Mouse (Mus musculus): ENCODE results near the gene Fpr2. TPM values are rescaled to one million over a fixed set of nuclear protein-coding genes. Genes with fewer than 3 reads are reported as not detected.
A peak's percentile ranks its signal among the peaks of the same experiment; 100 is the strongest.
"Not testable (repeated sequence)": the region's sequence is repeated elsewhere in the genome, so short reads cannot be mapped to it uniquely, and the experiment has no call there.

Gene Fpr2
- 0.32 and 0.61 TPM in 2 replicates for polyA plus RNA-seq (2015; fragmentation: Nextera tagmentation; extraction: Ambion mirVana)

DNA sequence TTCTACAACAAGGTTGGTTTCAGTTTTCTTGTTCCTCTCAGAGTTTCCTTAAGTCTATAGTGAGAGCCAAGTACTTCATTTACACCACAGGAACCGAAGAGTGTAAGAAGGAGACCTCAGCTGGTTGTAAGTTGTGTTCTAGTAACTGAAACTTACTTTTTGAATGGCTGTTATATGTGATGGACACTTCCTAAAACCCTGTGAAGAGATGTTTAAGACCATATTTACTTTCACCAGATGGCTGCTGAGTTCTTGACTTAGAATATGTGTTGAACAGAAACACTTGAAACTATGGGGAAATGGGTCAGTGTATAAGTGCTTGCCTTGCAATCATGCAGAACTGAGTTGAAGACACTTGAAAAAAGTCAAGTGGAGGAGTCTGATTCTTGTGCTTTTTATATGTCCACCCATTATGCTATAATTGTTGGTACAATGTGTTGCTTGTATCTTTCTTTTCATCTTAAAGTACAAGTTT is at the start of gene Fpr2, which contains the start of gene Fpr3:
TSS of gene Fpr2 (plus strand) at position 51 of the 475 bp plus-strand sequence.
TSS of gene Fpr3 (plus strand) at position 79 of the 475 bp plus-strand sequence.
- Histone ChIP-seq H3K27me3 (replicated peaks; ENCODE audit: control insufficient read depth, insufficient read depth, low read length) (no peaks in the 10 kb centered on the region), H3K4me3 (ENCODE audit: low read length) (no peak within 1 kb of the TSS), H3K4me1 (ENCODE audit: control insufficient read depth, insufficient read depth, low read length) (no peaks in the 10 kb centered on the region), H3K9me3 (ENCODE audit: control insufficient read depth, low read length) (no peaks in the 10 kb centered on the region), H3K4me2 (ENCODE audit: low read depth, low read length) (no peak within 1 kb of the TSS), H3K9ac (ENCODE audit: low read depth, low read length) (no peak within 1 kb of the TSS), H3K36me3 (ENCODE audit: control insufficient read depth, insufficient read depth, low read length) (no peaks in the 10 kb centered on the region), H3K27ac (ENCODE audit: low read length) (no peak within 1 kb of the TSS)
- no peak for ATAC-seq
- 60% methylated on average over 1 of the region's 1 CpGs for WGBS

DNA sequence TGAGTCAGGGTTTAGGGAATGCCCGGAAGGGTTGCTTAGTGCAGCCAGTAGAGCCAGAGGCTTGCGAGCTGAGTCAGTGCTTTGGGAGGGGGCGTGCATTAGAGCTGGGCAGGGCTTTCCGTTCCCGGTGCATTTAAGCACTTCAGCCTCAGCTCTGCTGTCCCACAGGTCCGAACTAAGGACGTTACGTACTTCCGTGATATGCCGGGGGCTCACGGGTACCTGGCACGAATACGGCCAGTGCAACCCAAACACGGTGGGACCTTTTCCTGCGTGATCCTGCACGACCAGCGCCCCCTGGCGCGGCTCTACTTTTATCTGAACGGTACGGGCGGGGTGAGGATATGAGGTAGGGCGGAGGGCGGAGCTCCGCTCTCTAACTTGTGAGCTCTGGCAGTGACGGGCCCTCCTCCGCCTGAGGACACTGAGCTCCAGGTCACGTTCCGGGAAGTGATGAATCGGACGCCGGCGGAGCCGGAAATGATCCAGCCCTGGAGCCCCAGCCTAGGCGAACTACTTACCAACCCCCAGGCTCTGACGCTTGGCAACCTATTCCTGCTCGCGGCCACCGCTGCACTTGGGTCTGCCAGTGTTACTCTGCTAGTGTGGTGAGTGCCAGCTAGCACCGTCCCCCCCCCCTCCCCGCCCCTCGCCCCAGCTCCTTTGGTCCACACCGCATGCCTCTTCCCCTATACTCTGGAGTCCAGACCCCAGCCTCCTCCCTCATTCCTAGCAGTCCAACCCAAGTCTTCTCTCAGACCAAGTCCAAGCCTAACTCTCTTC is 49.5 kb upstream of the Fpr2 start:
- Histone ChIP-seq H3K9ac (ENCODE audit: low read depth, low read length) (peak overlapping the region; percentile 79), H3K4me2 (ENCODE audit: low read depth, low read length) (peak overlapping the region; percentile 62), H3K27ac (ENCODE audit: low read length) (peak overlapping the region; percentile 87), H3K4me3 (ENCODE audit: low read length) (peak overlapping the region; percentile 56), H3K36me3 (ENCODE audit: control insufficient read depth, insufficient read depth, low read length) (no peaks in the 10 kb centered on the region), H3K9me3 (ENCODE audit: control insufficient read depth, low read length) (no peaks in the 10 kb centered on the region), H3K4me1 (ENCODE audit: control insufficient read depth, insufficient read depth, low read length) (peaks cover 34% of the 10 kb centered on the region), H3K27me3 (replicated peaks; ENCODE audit: control insufficient read depth, insufficient read depth, low read length) (no peaks in the 10 kb centered on the region)
- WGBS = 2% methylated on average over 43 of the region's 43 CpGs
- peak; percentile 100 for ATAC-seq

DNA sequence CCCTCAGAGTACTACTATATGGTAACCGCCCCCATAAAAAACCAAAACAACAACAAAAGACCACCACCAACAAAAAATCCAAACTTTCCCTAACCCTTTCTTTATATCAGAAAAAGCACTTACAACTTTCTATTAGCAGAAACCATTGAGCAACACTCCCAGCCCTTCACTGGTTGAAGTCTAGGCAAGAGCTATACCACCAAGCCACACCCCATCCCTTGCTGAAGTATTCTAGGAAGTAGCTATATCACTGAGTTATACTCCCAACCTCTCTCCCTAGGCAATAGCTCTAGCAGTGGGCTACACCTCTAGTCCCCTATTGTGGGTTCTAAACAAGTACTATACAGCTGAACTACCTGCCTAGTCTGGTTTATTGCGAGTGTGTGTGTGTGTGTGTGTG is 48.3 kb upstream of the Fpr2 start:
- ATAC-seq = no peak
- Histone ChIP-seq H3K9ac (ENCODE audit: low read depth, low read length) (no peak overlapping the region), H3K4me3 (ENCODE audit: low read length) (no peak overlapping the region), H3K4me1 (ENCODE audit: control insufficient read depth, insufficient read depth, low read length) (peaks cover 26% of the 10 kb centered on the region), H3K27ac (ENCODE audit: low read length) (no peak overlapping the region), H3K4me2 (ENCODE audit: low read depth, low read length) (no peak overlapping the region), H3K27me3 (replicated peaks; ENCODE audit: control insufficient read depth, insufficient read depth, low read length) (no peaks in the 10 kb centered on the region), H3K9me3 (ENCODE audit: control insufficient read depth, low read length) (no peaks in the 10 kb centered on the region), H3K36me3 (ENCODE audit: control insufficient read depth, insufficient read depth, low read length) (no peaks in the 10 kb centered on the region)
- WGBS = 90% methylated on average over 2 of the region's 2 CpGs

DNA sequence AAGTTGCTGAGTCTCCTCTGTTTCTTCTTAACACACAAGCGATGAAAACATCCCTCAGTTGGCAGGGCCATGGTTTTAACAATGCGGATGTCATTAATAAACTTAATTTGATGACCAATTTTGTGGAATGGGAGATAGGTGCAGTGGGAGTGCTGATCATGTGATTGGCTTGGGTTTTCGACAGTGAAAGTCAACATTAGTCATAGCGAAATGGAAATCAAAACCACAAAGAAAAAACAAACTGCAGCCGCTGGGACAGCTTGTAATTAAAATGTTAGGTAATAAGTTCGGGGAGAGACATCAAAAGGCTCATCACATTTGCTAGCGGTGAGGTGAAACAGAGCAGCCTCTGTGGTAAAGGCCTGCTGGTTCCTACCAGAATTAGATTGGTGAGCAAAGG is 46.8 kb upstream of the Fpr2 start:
- Histone ChIP-seq H3K27ac (ENCODE audit: low read length) (no peak overlapping the region), H3K9me3 (ENCODE audit: control insufficient read depth, low read length) (no peaks in the 10 kb centered on the region), H3K4me2 (ENCODE audit: low read depth, low read length) (no peak overlapping the region), H3K9ac (ENCODE audit: low read depth, low read length) (no peak overlapping the region), H3K27me3 (replicated peaks; ENCODE audit: control insufficient read depth, insufficient read depth, low read length) (no peaks in the 10 kb centered on the region), H3K4me1 (ENCODE audit: control insufficient read depth, insufficient read depth, low read length) (peaks cover 18% of the 10 kb centered on the region), H3K4me3 (ENCODE audit: low read length) (no peak overlapping the region), H3K36me3 (ENCODE audit: control insufficient read depth, insufficient read depth, low read length) (no peaks in the 10 kb centered on the region)
- no peak for ATAC-seq
- 93% methylated on average over 7 of the region's 7 CpGs for WGBS

DNA sequence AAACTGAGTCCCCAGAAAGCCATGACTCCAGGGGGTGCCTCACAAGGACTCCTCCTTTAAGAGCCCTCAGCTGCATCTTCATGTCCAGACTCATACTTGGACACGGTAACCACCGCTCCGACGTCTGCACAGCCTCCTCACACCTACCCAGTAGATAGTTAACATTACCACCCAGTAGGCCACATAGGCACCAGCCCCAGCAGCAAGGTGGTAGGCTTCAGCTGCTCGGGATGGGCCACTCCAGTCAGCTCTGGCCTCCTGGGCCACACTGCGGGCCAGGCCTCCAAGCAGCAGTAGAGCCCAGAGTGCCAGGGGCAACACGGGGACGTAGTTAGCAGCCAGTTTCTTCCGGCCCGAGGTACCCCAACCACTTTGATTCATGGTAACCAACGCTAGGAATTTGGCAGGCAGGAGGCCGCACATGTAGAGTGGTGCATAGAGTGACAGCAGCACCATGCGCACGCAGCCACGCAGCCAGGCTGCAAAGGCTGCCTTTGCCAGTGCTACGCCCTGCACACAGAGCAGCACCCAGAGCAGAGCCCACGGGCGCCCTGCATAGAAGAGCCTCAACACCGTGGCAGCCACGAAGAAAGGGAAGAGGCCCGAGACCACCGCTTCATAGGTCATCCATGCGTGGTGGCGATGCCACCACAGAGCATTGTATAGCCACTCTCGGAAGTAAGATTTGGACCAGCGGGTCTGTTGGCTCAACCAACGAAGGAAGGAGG is 43.9 kb upstream of the Fpr2 start:
- no peak overlapping the region for H3K9ac ChIP-seq (ENCODE audit: low read depth, low read length)
- no peaks in the 10 kb centered on the region for H3K36me3 ChIP-seq (ENCODE audit: control insufficient read depth, insufficient read depth, low read length)
- no peaks in the 10 kb centered on the region for H3K9me3 ChIP-seq (ENCODE audit: control insufficient read depth, low read length)
- 68% methylated on average over 27 of the region's 27 CpGs for WGBS
- no peaks in the 10 kb centered on the region for H3K27me3 ChIP-seq (replicated peaks; ENCODE audit: control insufficient read depth, insufficient read depth, low read length)
- no peak overlapping the region for H3K4me3 ChIP-seq (ENCODE audit: low read length)
- no peak overlapping the region for H3K4me2 ChIP-seq (ENCODE audit: low read depth, low read length)
- H3K27ac ChIP-seq (ENCODE audit: low read length) = no peak overlapping the region
- peak; percentile 22; the same call in 1 of the 2 replicates for ATAC-seq
- H3K4me1 ChIP-seq (ENCODE audit: control insufficient read depth, insufficient read depth, low read length) = 0 out of 2 replicates have a peak, but pooled peaks cover 2% of the 10 kb centered on the region

DNA sequence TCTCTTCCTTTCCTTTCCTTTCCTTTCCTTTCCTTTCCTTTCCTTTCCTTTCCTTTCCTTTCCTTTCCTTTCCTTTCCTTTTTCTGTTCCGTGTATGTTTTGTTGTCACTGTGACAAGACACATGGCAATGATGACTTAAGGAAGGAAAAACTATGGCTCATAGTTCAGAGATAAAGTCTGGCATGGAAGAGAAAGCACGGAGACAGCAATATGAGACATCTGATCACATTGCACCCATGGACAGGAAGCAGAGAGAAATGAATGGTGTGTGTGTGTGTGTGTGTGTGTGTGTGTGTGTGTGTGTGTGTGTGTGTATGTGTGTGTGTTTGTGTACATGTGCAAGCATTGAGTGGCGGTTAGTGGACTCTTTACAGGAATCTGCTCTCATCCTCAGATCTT is 43.0 kb upstream of the Fpr2 start:
- ATAC-seq; H3K4me1 ChIP-seq (ENCODE audit: control insufficient read depth, insufficient read depth, low read length); H3K4me2 ChIP-seq (ENCODE audit: low read depth, low read length); H3K4me3 ChIP-seq (ENCODE audit: low read length); H3K36me3 ChIP-seq (ENCODE audit: control insufficient read depth, insufficient read depth, low read length); H3K27ac ChIP-seq (ENCODE audit: low read length); H3K9me3 ChIP-seq (ENCODE audit: control insufficient read depth, low read length); H3K9ac ChIP-seq (ENCODE audit: low read depth, low read length); H3K27me3 ChIP-seq (replicated peaks; ENCODE audit: control insufficient read depth, insufficient read depth, low read length): not testable (repeated sequence)
- 80% methylated on average over 3 of the region's 3 CpGs for WGBS

DNA sequence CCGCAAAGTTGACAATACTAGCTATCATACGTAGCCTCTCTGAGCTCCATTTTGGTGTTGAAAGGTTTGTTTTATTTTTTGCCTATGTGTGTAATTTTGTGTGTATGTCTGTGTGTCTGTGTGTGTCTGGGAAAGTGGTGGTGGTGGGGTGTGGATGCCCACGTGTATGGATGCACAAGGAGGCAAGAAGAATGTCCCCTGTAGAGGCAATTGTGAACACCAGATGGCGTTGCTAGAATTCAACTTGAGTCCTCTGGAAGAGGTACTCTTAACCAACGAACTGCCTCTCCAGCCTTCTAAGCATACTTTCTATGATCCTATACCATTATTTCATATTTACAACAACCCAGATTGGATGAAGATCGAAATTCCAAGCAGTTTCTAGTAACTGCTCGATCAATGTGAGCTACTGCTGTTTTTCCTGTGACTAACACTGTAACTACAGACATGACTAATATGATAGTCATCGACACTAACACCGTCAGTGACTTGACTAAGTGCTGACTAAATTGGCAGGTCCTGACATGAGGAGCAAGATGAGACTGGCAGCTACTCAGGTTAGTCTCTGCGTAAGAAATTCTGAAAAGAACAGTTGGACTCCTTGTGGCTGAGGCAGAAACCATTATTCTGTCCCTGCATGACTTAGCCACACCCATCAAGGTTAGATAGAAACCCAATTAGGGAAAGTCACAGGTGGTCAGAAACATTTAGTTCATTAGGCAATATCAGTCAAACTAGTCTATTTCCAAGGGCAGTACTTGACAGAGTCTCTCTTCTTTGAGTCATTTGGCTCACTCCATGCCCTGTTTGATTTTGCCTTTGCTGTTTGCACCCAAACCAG is 42.2 kb upstream of the Fpr2 start:
- no peaks in the 10 kb centered on the region for H3K9me3 ChIP-seq (ENCODE audit: control insufficient read depth, low read length)
- WGBS = 74% methylated on average over 10 of the region's 10 CpGs
- no peak for ATAC-seq
- H3K27me3 ChIP-seq (replicated peaks; ENCODE audit: control insufficient read depth, insufficient read depth, low read length) = no peaks in the 10 kb centered on the region
- no peak overlapping the region for H3K4me2 ChIP-seq (ENCODE audit: low read depth, low read length)
- H3K27ac ChIP-seq (ENCODE audit: low read length) = no peak overlapping the region
- H3K4me1 ChIP-seq (ENCODE audit: control insufficient read depth, insufficient read depth, low read length) = 0 out of 2 replicates have a peak, but pooled peaks cover 4% of the 10 kb centered on the region
- no peaks in the 10 kb centered on the region for H3K36me3 ChIP-seq (ENCODE audit: control insufficient read depth, insufficient read depth, low read length)
- no peak overlapping the region for H3K9ac ChIP-seq (ENCODE audit: low read depth, low read length)
- H3K4me3 ChIP-seq (ENCODE audit: low read length) = no peak overlapping the region

DNA sequence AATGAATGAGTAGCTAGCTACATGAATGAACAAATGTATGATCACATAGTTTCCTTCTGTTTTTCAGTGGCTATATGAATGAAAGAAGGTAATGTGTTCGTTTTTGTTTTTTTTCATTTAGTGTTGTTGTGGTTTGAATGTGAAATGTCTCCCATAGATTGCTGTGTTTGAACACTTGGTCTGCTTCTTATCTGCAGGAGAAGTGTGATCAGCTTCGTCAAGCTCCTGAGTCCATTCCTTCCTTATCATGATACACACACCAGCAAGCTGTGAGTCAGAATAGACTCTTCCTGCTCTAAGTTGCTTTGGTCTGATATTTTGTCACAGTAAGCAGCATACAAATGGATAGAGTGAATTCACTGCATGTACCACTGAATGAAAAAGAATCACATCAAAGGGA is 38.6 kb upstream of the Fpr2 start:
- WGBS = 76% methylated on average over 2 of the region's 2 CpGs
- no peaks in the 10 kb centered on the region for H3K9me3 ChIP-seq (ENCODE audit: control insufficient read depth, low read length)
- no peak overlapping the region for H3K9ac ChIP-seq (ENCODE audit: low read depth, low read length)
- H3K4me1 ChIP-seq (ENCODE audit: control insufficient read depth, insufficient read depth, low read length) = 0 out of 2 replicates have a peak, but pooled peaks cover 5% of the 10 kb centered on the region
- H3K27ac ChIP-seq (ENCODE audit: low read length) = no peak overlapping the region
- no peak overlapping the region for H3K4me2 ChIP-seq (ENCODE audit: low read depth, low read length)
- no peak overlapping the region for H3K4me3 ChIP-seq (ENCODE audit: low read length)
- no peaks in the 10 kb centered on the region for H3K27me3 ChIP-seq (replicated peaks; ENCODE audit: control insufficient read depth, insufficient read depth, low read length)
- ATAC-seq = no peak
- H3K36me3 ChIP-seq (ENCODE audit: control insufficient read depth, insufficient read depth, low read length) = no peaks in the 10 kb centered on the region
